Mouse (Mus musculus) mesoderm, embryonic 11.5 days (tissue): ENCODE results near the gene Acbd4.

Experiments
- DNase-seq: peaks from one replicate; pipeline ENCODE4 v3.0.0-alpha.2; 2012; ENCODE audit warnings: low read depth, low spot score

The Acbd4 gene

DNA sequence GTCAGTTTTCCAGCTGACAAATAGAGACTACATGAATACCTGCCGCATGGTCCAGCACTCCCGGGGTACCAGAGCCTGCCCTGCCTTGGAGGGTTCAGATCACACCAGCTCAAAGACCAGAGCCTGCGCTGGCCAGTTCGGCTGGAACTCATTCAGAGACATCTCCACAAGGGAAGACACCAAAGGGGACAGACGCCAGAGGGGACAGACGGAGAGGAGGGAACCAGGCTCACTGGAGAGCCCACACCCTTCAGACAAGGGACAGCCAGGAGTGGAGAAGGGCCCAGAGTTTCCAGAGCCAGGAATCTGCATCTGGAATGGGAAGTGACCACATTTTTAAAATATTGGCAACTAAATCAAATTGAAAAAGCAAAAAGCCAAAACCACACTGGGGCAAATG is 19.9 kb upstream of the Acbd4 start:
- DNase-seq = no peak

DNA sequence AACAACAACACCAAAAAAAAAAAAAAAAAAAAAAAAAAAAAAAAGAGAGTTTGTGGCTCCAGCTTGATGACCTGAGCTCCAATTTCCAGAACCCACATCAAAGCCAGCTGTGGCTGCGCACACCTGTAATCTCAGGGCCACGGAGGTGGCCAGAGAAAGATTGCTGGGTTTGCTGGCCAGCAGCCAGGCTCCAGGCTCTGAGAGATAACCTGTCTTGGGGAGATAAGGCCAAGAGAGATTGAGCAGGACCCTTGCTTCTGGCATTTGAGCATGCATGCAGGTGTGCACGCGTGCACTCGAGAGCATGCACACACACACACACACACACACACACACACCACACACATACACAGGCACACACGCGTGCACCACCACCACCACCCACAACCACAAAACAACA is 8.2 kb upstream of the Acbd4 start:
- DNase-seq = no peak

DNA sequence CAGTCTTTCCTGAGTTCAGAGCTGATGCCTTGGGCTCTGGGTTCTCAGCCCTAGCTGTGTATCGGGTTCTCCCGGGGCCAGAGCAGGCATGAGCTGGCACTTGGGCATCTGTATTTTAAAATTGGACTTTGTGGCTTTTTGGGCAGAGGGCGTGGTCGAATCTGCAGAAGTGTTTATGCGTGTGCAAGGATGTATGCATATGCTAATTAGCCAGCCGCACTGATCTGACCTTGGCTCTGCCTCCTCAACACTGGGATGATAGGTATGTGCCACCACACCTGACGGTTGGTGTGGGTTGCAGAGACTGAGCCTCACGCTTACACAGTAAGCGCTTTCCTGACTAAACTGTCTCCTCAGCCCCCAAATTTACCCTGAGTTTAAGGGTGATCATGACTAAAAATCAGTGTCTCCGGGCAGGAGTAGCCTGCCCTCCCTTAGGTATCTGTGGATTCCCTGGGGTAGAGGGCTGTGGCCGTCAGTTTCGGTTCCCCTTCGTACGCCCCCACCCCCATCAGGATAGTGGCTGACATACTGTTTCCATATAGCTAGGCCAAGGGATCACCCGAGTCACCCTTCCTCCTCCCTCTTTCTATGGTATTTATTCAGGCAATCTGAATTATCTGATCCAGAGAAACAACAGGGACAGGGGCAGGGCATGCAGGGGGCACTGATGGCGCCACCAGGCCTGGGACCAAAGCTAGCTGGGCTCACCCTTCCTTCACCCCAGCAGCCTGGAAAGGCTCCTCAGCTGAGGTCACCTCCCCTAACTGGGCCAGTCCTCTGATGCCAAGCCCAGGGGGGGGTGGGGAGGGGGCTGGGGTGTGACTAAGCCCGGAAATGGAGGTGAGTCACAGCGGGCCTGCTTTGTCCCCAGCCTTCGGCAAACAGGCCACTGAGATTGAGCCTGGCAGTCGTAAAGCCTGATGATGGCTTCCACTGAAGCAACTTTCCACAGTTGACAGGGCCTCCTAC is 7.3 kb upstream of the Acbd4 start:
- DNase-seq = no peak

DNA sequence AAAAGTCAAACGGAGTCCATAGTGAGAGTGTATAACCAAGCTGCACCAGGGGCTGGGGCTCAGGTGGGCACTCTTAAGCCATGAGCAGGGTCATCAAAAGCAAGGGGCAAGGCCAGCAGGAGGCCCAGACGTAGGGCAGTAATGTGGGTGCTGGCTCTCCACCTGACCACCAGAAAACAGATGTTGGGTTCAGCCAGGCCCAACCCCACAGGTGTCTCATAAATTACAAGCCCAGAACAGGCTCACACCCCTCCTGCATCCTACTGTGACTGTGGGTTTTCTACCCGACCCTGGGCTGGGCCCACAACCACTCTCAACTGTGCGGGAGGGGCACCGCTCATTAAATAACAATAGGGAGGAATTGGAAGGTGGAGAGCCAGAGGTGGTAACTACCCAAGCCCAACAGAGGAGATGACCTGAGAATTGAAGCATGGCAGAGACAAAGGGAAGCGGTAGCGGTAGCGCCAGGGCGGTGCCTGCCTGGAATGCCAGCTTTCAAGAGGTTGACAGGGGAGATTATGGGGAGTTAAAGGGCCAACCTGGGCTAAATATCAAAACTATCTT is 6.3 kb upstream of the Acbd4 start:
- no peak for DNase-seq

DNA sequence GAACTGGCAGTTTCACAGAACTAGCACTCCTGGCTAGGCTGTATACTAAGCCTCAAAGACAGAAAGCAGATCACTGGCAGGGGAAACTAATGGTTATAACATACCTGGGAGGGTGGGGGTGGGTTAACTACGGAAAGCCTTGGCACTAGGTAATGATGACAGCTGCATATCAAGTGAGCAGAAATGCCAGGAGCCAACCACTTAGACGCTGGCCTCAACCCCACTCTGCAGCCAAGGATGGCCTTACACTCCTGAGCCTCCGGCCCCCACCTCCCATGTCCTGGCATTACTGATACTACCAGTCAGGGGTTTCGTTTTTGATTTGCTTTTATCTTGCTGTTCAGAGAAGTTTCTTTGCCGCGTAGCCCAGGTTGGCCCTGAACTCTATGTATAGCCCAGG is 5.7 kb upstream of the Acbd4 start:
- DNase-seq = no peak

DNA sequence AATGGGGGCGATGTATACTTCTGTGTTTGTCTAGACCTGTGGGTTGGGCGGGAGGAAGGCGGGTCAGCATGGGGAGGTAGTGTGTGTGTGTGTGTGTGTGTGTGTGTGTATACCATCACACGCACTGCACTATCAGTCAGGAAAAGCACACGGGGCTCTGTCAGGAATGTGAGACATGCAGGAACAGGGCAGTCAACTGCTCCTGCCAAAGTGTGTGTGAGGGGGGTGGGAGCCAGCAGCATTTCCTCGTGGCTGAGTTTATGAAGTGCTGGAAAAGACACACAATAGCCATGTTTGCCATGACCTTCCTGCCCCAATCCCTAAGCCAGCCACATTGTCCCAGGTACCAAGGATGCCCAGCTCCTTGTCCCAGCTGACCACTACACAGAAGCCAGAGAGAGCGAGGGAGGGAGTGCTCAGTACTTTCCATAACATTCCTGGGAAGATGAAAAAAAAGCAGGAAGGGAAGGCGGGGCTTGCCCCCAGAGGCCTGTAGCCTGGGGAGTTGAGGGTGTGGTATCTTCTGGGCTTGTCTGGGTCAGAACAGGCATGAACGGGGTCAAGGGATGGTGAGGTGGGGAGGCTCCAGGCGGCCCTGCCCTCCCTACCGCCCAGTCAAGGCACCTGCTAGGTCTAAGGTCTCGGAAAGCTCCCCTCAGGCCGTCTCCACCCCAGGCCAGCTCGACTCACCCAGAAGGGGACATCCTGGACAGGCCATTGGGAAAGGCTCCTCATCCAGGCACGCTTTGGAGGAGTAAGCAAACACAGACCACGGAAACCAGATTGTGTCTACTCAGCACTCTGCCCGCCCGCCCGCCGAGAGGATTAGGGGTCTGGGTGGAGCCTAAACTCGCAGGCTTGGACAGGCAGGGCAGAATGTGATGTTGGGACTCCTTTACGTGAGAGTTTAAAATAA is 4.2 kb upstream of the Acbd4 start:
- DNase-seq = no peak

DNA sequence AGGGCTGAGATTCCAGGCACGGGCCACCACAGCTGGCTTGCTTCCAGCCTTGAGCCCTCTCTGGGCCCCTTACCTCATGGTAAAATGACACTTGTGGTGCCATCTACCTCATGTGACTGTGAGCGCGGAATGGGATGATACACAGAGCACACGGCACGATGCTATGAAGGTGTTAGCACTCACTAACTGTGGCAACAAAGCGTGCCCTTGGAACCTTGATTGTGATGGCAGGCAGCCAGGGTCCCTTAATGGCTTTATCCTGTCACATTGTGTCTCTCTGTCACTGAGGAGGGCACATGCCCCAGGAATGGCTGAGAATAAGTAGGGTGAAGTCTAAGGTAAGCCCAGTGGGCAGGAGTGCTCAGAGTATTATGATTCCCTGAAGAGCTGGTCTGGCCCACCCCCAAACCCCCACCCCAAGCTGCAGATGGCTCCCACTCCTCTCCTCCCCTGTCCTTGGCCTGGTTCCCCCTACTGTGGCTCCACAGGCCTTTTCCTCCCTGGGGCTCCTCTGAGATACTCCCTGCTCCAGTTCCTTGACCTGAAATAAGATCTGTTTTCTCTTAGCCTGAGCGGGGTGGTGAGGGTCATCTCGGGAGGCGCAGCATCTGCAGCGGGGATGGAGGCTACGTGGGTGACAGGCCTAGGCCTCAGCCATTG is 2.8 kb upstream of the Acbd4 start:
- DNase-seq = no peak

DNA sequence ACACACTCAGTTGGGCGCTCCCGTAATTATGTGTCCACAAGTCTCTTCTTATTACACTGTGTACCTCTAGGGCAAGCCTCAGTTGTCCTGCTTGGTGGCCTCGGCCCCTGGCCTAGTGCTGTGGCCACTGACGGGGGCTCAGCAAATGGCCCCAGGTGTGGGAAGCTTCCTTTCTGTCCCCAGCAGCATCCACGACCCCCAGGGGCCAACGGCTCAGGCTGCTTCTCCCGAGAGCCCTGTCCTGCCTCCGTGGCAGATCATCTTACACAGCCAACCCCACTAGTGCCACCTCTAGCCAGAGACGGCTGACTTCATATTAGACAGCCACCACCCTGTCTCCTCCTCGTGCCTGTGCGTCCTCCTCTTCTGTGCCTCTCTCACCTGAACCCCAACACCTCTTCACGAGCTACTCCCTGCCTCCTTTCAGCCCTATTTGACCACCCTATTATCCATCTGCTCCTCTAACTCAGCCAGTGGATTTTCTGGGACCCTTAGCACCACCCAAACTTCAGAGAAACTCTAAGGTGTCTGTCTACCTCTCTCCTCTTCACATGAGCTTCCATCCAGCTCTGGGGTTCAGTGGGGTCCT is 2.0 kb upstream of the Acbd4 start:
- no peak for DNase-seq

DNA sequence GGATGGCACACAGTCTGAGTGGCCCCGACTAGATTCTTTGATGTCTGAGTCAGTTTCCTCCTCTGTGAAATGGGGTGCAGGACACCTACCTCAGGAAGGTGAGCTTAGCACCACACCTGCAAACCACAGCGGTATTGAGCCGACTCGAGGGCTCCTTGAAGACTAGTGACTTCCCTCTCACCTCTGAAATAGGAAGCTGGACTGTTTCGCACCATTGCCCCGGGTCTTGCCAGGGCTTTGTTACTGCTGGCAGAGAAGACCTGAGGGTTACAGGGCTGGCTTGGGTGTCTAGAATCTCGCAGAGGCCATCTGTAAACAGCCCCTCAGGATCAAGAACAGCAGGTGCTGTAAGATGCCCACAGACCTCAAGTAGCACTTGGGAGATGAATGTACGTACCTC is 1.1 kb upstream of the Acbd4 start:
- DNase-seq = no peak

DNA sequence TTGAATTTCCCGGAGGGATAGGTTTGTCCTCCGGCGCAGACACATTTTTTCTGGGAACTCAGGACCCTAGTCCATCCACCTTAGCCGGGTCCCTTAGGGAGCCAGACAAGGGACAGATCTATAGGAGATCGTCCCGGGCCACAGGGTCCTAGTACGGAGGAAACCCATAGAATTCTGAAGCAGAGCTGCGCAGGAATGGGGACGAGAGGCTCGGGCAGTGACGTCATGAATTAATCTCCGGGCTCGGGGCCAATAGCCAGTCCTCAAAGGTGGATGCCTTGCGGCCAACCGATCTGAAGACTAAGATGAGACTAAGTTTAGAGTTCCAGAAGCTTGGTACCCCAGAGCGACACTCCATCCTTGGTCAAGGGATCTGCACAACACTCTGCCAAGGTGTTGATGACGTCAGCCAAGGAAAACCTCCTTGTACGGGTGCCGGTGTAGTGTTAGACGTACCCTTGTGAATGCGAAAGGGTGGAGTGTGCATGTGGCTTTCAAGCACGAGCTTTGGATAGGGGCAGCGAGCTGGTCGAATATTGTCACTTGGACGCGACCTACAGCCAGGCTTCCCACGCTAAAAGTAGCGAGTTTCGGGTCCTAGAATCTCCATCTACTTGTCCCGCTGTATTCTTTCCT is 502 bp downstream of the Acbd4 start:
- peak; percentile 40 for DNase-seq

DNA sequence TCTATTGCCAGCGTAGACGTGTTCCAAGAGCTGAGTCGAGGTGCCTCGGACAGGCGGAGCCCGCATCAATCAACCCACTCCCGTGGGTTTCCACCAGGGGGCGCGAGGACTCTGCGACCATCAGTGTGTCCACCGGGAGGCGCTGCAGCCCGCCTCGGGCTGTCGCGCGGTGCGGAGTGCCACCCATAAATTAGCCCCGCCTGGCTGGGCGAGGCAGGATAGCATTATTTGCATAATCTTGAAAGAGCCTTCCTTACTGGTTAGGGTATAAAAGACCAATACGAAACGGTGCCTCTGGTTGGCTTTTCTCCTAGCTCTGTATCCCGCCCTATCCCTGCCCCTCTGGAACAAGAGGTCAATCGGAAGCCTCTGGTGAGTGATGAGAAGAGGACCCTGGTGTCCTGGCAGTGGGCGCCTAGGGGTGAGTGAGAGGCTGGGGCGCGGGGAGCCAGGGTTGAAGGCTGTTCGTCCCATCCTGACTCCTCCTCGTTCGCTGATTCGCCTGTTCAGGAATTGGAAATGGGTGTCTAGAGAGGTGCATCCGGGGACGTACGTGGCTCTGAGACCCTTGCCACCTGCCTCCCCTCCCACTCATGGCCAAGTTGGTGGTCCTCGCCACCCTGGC is 1.4 kb downstream of the Acbd4 start:
- peak; percentile 98 for DNase-seq

DNA sequence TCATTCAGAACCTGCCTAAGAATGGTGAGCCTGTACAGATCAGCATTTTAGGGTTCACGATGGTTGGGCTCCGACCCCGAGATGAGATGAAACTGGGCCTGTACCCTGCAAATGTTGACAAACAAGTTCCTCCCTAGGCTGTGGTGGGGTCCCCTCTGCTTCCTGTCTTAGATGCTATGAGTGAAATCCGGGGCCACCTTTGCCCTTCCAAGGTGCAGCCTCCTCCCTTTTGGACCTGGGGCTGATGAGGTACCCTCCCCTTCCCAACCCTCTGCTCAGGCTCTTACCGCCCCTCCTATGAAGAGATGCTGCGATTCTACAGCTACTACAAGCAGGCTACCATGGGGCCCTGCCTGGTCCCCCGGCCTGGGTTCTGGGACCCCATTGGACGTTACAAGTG is 2.1 kb downstream of the Acbd4 start:
- DNase-seq = no peak

DNA sequence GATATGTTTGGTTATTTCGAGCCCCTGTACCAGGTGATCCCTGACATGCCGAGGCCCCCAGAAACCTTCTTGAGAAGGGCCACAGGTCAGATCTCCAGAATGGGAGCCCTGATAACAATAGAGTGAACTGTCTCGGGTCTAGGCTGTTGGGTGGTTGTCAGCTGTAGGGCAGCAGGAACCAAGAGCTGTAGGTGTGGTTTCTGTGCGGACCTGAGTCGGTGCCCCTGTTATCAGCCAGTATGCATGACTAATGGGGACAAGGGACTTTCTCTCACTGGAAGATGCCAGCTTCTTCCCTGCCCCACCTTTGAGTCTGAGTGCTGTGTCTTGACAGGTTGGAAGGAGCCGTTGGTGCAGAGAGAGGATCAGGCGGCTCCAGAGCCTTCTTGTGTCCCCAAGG is 3.0 kb downstream of the Acbd4 start:
- DNase-seq = no peak

DNA sequence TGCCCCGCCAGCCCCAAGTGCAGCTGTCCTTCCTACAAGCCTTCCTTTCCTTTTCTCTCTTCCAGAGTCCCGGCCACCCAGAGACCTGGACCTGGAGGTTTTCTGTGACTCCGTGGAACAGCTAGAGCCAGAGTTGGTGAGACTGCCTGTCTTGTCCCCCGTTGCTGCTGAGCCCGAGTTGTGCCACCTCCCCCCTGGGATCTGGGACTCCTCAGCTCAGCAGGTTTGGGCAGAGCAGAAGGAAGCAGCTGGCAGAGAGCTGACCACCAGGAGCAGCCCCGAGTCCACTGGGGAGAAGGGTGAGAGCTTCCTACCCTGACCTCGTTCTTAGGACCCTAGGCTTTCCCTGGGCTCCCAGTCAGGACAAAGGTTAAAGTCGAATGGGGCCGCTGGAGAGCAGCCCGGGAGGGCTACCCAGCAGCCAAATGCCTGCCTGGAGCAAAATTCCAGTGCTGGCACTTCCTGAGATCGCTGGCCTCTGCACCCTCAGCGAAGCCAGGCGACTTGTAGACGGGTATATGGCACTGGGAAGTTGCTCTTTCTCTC is 3.8 kb downstream of the Acbd4 start:
- DNase-seq = no peak

DNA sequence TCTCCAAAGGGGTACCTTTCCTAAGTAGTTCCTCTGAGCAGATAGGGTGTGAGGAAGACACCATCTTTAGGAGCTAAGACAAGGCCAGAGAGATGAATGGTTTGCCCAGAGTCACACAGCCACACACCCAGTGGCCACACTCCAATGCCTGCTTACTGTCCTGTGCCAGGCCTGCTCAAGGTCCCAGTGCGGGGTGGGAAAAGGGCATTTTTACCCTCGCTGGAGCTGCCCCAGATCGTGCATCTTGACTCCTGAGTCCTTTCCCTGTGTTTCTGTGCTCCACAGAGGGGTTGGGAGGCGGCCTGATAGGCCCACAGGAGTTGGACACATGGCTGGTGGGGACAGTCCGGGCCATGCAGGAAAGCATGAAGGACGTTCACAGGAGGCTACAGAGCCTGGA is 4.3 kb downstream of the Acbd4 start:
- DNase-seq = no peak

DNA sequence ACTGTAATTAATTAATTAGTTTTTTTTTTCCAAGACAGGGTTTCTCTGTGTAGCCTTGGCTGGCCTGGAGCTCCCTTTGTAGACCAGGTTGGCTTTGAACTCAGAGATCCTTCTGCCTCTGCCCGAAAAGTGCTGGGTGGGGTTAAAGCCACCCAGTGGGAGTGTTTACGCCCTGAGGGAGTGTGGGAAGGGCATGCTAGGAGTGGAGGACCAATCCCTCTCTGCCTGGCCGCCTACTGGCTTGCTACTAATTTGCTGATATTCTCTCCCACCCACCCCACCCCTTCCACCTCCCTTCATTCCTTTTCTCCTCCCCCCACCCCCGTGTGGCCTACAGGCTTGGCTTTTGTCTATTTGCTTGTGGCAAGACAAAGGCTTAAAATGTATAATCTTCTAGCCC is 4.9 kb downstream of the Acbd4 start:
- no peak for DNase-seq

DNA sequence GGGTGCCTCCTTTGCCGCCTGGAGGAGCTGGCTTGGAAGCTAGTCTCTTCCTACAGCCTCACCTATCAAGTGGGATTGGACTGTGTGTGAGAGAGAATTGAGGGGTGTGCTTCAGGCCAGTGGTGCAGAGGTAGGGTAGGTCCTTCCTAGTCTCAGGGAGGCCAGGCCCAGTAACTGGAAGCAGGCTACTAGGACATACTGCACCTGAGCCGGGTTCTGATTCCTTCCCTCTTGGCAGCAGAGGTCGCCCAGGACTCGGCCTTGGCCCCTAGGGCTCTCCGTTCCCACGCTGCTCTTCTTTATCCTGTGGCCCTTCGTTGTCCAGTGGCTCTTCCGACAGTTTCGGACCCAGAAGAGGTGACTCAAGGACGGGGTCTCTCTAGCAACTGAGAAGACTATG is 9.8 kb downstream of the Acbd4 start:
- DNase-seq = no peak

DNA sequence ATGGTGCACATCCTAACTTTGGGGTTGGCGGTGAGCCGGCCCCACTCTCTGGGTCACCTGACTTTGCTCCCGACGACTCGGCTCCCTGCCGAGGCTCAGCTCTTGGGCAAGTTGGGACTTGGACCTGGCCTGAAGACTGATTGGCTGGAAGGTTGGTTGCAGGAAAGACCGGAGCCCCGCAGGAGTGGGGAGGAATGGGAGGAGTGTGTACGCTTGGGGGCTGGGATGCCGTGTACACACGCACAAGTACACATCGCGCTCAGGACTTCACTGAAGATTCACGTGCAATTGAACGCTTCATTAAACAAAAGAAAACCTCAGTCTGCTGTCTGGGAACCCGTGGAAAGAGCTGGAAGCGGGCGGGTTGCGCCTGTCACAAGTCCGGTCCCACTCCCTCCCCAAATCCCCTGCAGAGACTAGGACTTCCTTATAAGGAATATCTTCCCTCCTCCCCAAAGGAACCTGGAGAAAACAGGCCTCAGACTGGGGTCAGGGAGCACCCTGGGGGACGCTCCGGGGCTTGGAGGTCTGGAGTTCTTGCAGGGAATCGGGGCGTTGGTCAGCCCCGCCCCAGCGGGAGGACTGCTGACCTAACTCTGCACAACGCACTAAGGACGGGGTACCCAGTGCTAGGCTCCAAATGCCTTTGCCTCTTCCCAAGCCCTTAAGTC is 10.5 kb downstream of the Acbd4 start:
- peak; percentile 58 for DNase-seq

DNA sequence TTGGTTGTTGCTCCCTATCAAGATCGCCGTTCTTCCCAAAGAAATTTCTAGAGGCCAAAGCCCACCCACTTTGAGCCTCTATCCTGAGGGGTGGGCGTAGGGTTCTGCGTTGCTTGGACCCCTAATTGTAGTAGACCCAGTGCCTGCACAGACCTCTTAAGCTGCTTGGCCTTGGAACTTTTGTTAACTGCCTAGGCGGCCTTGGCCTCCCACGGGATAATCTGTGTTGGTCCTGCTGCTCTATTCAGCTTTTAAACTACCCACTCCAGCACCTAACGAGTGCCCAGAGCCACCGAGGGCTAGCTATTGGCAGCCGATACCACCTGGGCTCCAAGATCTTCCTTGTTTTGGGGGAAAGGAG is 11.1 kb downstream of the Acbd4 start:
- no peak for DNase-seq

DNA sequence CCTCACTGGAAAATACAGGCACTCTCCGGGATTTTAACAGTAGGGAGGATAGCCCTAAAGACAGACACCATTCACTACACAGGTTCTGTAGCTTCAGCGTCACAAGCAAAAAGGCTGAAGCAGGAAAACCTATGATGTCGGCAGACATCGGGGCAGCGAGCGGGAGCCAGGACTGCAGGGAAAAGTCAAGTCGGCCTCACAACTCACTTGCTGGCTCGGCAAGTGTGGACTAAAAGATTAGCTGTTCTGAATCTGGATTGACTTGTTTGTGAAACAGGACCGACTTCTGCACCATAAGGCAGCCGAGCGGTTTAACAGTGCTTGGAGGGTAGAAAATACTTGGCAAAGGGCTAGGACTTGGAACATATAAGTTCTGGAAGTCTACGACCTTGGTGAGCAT is 11.5 kb downstream of the Acbd4 start:
- no peak for DNase-seq
